Mouse (Mus musculus): ENCODE results near the gene Arl4a. TPM values are rescaled to one million over a fixed set of nuclear protein-coding genes. Genes with fewer than 3 reads are reported as not detected.

Arl4a gene
- 89.2 and 98.3 TPM in 2 replicates for polyA plus RNA-seq (2016; fragmentation: Nextera tagmentation; extraction: Ambion mirVana)

DNA sequence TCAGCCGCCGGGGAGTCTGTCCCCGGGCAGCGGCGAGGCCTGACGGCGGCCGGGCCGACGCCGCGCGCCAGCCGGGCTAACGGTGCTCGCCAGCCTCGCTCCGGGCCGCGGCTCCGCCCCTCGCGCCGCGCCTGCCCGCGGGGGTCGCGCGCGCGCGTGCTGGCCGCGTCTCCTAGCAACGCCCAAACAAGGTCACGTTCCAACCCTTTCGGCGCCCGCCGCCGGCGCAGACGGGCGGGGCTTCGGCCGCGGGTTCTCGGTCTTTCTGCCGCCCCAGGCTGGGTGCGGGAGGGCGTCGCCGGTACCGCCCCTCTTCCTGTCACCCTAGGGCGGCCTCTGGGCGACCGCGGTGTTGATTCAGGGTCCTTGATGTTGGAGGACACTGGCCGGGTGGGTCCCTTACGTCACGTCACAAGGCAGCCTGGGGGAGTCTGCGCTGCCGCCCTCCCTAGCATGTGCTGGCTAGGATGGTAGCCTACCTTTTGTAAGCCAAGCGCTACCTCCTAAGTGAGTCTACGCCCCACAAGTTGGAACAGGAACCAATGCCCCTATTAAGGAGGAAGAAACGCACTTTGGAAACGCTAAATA, at the start of gene Arl4a:
Gene Arl4a, minus strand, starts transcription at position 150 of the 588 bp plus-strand sequence.
- Histone ChIP-seq H3K9me3 (no peaks in the 10 kb centered on the region), H3K4me1 (peaks cover 12% of the 10 kb centered on the region; the same call in 1 of the 2 replicates), H3K4me2 (replicated peaks) (peak within 1 kb of the TSS; percentile 70), H3K9ac (replicated peaks) (peak within 1 kb of the TSS; percentile 77), H3K4me3 (peak within 1 kb of the TSS; percentile 89), H3K27me3 (no peaks in the 10 kb centered on the region), H3K27ac (replicated peaks) (peak within 1 kb of the TSS; percentile 93), H3K36me3 (no peaks in the 10 kb centered on the region)
- ATAC-seq (ENCODE audit: low FRiP score, low read depth) = peak; percentile 90
- WGBS = under 1% methylated on average over 48 of the region's 68 CpGs

DNA sequence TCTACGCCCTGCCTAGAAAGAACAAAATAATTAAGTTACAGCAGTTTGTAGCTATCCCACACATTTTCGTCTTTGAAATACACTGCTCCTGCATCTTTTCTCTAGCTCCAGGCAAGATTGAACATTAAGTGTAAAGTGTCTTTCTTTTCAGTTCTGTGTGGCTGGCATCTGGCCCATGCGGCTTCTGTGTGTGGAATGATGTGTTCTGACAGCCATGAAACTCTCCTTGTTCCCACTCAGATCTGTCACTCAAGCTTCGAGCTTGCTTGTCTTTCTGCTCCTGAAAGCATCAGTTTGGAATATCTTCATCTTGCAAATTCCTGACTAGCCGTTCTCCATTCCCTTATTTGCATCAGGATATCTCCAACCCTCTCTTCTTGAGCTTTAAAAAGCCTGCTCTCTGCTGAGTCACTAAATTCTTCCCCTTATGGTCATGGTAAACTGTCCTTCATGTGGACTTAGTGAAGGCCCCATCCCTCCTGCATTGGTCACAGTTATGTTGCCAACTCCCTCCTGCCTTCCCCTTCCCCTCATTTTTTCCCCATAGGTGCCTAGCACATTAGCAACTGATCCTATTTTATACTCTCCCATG, 48.0 kb upstream of the Arl4a start:
- no peaks in the 10 kb centered on the region for H3K9me3 ChIP-seq
- peak; percentile 78 for ATAC-seq (ENCODE audit: low FRiP score, low read depth)
- 57% methylated on average over 5 of the region's 5 CpGs for WGBS
- no peaks in the 10 kb centered on the region for H3K36me3 ChIP-seq
- no peaks in the 10 kb centered on the region for H3K4me1 ChIP-seq
- no peak overlapping the region for H3K4me3 ChIP-seq
- H3K4me2 ChIP-seq (replicated peaks) = no peak overlapping the region
- no peaks in the 10 kb centered on the region for H3K27me3 ChIP-seq
- no peak overlapping the region for H3K27ac ChIP-seq (replicated peaks)
- no peak overlapping the region for H3K9ac ChIP-seq (replicated peaks)

DNA sequence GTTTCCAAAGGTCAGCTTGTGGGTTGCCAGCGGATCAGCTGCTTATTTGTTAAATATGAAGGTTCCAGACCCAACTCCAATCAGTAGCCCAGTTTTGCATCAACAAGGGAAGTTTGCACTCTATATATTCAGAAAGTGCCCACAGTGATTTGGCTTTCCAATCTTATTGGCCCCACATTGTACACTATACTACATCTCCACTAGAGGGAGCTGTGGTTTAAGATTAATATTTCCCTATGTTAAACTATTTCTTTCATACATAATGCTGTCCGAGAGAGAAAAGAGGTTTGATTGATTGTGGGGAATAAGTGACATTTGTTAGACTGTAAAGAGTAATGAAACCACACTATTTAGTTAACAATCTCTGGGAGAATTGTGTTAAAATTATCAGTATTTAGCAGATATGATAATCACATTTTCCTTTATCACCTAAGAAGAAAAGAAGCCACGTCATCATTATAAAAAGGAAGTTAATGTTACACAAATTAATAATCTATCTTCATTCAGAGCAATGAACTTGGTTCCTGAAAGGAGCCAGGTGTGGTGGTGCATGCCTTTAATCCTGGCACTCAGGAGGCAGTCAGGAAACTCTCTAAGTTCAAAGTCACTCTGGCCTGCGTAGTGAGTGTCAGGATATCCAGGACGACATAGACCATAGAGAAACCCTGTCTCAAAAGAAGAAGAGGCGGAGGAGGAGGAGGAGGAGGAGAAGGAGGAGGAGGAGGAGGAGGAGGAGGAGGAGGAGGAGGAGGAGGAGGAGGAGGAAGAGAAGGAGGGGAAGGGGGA, 44.8 kb upstream of the Arl4a start:
- no peak overlapping the region for H3K9ac ChIP-seq (replicated peaks)
- H3K27me3 ChIP-seq = no peaks in the 10 kb centered on the region
- peak; percentile 50; the same call in 1 of the 2 replicates for ATAC-seq (ENCODE audit: low FRiP score, low read depth)
- H3K4me1 ChIP-seq = no peaks in the 10 kb centered on the region
- H3K9me3 ChIP-seq = no peaks in the 10 kb centered on the region
- no peaks in the 10 kb centered on the region for H3K36me3 ChIP-seq
- H3K4me3 ChIP-seq = no peak overlapping the region
- WGBS = 48% methylated on average over 5 of the region's 6 CpGs
- H3K4me2 ChIP-seq (replicated peaks) = no peak overlapping the region
- no peak overlapping the region for H3K27ac ChIP-seq (replicated peaks)

DNA sequence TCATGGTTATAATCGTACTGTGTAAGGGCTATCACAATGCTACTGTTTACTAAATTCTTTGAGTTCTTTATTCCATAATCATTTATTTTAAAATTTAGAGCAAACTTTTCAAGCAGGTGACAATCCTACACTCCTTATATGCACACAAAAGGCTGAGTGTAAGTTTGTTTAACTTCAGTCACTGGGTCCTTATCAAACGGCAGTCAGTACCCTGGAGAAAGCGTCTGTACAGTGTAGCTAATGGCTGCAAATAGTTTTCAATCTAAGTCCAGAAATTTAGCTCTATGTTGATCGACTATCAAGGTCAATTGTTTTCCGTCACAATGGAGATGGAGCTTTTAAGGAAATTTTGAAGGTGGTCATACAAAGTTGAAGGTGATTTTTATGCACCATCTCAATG, 44.2 kb upstream of the Arl4a start:
- H3K9me3 ChIP-seq = no peaks in the 10 kb centered on the region
- H3K4me2 ChIP-seq (replicated peaks) = no peak overlapping the region
- H3K36me3 ChIP-seq = no peaks in the 10 kb centered on the region
- no peaks in the 10 kb centered on the region for H3K4me1 ChIP-seq
- 78% methylated on average over 5 of the region's 5 CpGs for WGBS
- no peak for ATAC-seq (ENCODE audit: low FRiP score, low read depth)
- H3K4me3 ChIP-seq = no peak overlapping the region
- no peak overlapping the region for H3K27ac ChIP-seq (replicated peaks)
- H3K9ac ChIP-seq (replicated peaks) = no peak overlapping the region
- H3K27me3 ChIP-seq = no peaks in the 10 kb centered on the region

DNA sequence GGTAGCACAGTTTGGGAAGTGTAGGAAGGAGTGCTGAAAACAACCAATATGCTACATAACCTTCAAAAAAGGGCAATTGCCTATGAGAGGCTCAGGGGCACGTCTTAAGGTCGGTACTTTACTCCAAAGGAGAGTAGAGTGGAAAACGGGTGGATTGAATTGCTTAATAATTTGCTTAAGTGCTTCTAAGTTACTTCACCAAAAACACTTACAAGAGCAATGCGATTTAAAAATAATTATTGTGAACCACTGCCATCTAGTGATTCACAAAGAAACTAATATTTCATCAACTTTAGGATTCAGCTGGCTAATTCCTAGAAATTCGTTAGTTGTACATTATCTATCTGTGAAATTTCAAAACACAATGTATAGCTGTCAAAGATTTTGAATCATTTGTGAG, 35.8 kb upstream of the Arl4a start:
- Histone ChIP-seq H3K9ac (replicated peaks) (no peak overlapping the region), H3K4me2 (replicated peaks) (no peak overlapping the region), H3K36me3 (no peaks in the 10 kb centered on the region), H3K27me3 (no peaks in the 10 kb centered on the region), H3K27ac (replicated peaks) (no peak overlapping the region), H3K4me3 (no peak overlapping the region), H3K4me1 (no peaks in the 10 kb centered on the region), H3K9me3 (no peaks in the 10 kb centered on the region)
- WGBS = 75% methylated on average over 5 of the region's 5 CpGs
- no peak for ATAC-seq (ENCODE audit: low FRiP score, low read depth)

DNA sequence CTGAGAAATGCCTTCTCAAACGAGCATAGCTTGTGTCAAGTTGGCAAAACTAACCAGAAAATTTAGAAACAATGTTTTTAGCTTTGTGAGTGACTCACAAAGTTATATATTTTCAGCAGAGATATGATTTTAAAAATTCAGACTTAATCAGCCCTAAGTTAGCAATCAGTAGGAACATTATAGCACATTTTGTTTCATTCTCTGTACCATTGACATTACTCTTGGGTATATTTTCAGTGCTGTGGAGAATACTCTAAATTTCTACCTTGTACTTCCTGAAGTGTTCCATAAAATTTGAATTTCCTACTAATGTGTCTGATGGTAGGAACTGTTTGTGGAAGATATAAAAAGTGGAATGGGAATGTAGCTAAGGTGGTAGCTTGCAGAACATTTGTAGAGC, 9.2 kb upstream of the Arl4a start:
- H3K4me2 ChIP-seq (replicated peaks) = no peak overlapping the region
- no peaks in the 10 kb centered on the region for H3K36me3 ChIP-seq
- no peak overlapping the region for H3K4me3 ChIP-seq
- ATAC-seq (ENCODE audit: low FRiP score, low read depth) = no peak
- 74% methylated on average over 1 of the region's 1 CpGs for WGBS
- no peak overlapping the region for H3K27ac ChIP-seq (replicated peaks)
- no peaks in the 10 kb centered on the region for H3K27me3 ChIP-seq
- H3K9ac ChIP-seq (replicated peaks) = no peak overlapping the region
- H3K9me3 ChIP-seq = no peaks in the 10 kb centered on the region
- H3K4me1 ChIP-seq = no peaks in the 10 kb centered on the region

DNA sequence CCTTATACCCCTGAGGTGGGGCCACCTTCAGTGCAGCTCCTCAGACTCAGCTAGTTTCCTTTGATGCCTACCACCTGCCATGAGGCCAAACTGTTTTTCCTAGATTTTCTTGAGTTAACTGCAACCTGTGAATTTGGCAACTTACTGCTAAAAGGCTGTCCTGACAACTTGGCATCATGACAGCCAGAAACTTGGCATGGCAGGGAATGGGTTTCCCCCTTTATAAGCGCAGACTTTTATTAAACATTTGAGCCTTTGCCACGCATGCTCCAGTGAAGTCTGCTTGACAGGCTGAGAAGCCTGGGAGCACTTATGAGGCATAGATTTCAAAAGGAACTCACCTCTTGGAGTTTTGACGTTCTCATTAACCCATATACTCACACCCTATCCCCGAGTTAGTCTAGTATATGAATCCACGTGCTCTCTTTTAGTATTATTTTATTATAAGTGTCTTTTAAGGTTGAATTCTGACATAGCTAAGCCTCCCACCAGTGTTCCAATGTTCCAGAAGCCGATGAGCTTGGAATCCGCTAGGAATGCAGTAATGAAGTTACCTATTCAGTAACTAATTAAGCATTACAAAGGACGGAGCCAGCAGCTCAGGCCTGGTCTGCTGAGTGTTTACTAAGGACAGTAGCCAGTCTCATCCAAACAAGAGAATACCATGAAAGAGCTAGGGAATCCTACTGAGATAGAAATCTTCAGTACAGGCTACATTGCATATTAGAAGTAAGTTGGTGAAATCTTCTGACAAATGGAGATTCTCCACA, 6.2 kb upstream of the Arl4a start:
- no peak for ATAC-seq (ENCODE audit: low FRiP score, low read depth)
- H3K27me3 ChIP-seq = no peaks in the 10 kb centered on the region
- H3K4me2 ChIP-seq (replicated peaks) = no peak overlapping the region
- H3K27ac ChIP-seq (replicated peaks) = no peak overlapping the region
- H3K9me3 ChIP-seq = no peaks in the 10 kb centered on the region
- no peaks in the 10 kb centered on the region for H3K36me3 ChIP-seq
- no peak overlapping the region for H3K9ac ChIP-seq (replicated peaks)
- WGBS = 89% methylated on average over 8 of the region's 8 CpGs
- H3K4me1 ChIP-seq = no peaks in the 10 kb centered on the region
- no peak overlapping the region for H3K4me3 ChIP-seq

DNA sequence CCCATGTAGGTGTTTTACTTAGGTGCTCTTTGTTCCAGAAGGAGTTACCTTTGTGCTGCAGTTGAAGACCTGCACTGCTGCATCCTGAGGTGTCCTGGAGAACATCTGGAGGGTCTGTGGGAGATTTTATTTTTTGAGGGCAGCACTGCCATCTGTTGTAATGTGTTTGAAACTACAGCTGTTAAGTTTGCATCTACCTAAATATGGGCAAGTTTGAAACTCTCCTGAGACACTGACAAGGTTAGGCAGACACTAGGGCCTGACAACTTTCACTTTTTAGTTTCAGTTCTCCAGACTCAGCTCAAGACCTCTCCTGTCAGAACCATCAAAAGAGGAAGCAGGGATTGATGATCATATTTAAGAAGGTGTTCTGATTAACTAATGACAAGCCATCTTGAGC, 2.2 kb upstream of the Arl4a start:
- Histone ChIP-seq H3K27ac (replicated peaks) (no peak overlapping the region), H3K4me2 (replicated peaks) (no peak overlapping the region), H3K9ac (replicated peaks) (no peak overlapping the region), H3K4me3 (no peak overlapping the region), H3K27me3 (no peaks in the 10 kb centered on the region), H3K36me3 (no peaks in the 10 kb centered on the region), H3K4me1 (peaks cover 6% of the 10 kb centered on the region; the same call in 1 of the 2 replicates), H3K9me3 (no peaks in the 10 kb centered on the region)
- ATAC-seq (ENCODE audit: low FRiP score, low read depth) = no peak

DNA sequence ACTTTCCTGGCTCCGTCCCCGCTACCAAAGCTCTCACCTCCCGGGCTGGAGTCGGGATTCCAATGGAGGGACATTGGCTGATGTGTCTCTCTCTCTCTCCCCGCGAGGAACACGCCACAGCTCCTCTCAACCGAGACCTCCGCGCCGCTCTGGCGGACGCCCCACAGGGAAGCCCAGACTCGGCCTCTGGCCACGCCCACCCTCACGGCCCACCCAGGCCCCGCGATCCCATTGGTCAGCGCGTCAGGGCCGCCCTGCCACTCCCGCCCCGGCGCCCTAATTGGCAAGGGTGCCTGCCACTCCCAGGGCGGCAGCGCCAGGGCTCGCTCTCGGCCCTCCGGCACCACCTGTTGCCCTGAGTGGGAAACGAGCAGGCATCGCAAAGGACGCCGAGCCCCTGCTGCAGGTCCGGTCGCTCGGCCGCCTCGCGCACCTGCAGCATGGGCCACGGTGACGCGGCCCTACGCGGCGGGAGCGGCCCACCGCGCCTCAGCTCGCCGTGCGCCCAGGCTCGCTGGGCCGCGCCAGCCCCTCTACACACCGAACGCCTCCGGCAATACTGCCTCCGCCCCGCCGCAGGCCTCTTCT, 505 bp downstream of the Arl4a start:
- H3K27ac ChIP-seq (replicated peaks) = peak overlapping the region; percentile 93
- ATAC-seq (ENCODE audit: low FRiP score, low read depth) = peak; percentile 97
- H3K27me3 ChIP-seq = no peaks in the 10 kb centered on the region
- WGBS = under 1% methylated on average over 55 of the region's 60 CpGs
- H3K9me3 ChIP-seq = no peaks in the 10 kb centered on the region
- H3K36me3 ChIP-seq = 0 out of 2 replicates have a peak, but pooled peaks cover 3% of the 10 kb centered on the region
- peak overlapping the region; percentile 77 for H3K9ac ChIP-seq (replicated peaks)
- H3K4me3 ChIP-seq = peak overlapping the region; percentile 89
- peak overlapping the region; percentile 70 for H3K4me2 ChIP-seq (replicated peaks)
- peaks cover 12% of the 10 kb centered on the region; the same call in 1 of the 2 replicates for H3K4me1 ChIP-seq

DNA sequence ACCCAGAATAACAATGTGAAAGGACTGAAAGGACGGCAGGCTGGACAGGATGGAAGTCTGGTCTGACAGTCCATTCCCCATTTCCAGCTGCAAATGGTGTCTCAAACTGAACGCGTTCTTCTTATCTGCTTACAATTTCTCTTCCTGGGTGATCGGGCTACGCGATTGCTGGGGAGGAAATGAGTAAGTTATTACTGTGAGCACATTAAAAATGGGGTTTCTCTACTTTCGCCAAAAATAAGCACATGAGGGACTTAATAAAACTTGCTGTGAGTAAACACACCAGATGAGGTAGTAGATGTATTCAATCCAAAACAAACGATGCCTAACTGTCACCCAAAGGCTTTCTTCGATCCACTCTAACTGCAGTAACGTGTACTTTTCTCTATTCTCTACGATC, 1.2 kb downstream of the Arl4a start:
- Histone ChIP-seq H3K9ac (replicated peaks) (peak overlapping the region; percentile 77), H3K4me1 (peaks cover 12% of the 10 kb centered on the region; the same call in 1 of the 2 replicates), H3K9me3 (no peaks in the 10 kb centered on the region), H3K27me3 (no peaks in the 10 kb centered on the region), H3K4me3 (peak overlapping the region; percentile 89), H3K4me2 (replicated peaks) (peak overlapping the region; percentile 70), H3K36me3 (0 out of 2 replicates have a peak, but pooled peaks cover 3% of the 10 kb centered on the region), H3K27ac (replicated peaks) (peak overlapping the region; percentile 84)
- ATAC-seq (ENCODE audit: low FRiP score, low read depth) = no peak
- WGBS = 3% methylated on average over 11 of the region's 11 CpGs

DNA sequence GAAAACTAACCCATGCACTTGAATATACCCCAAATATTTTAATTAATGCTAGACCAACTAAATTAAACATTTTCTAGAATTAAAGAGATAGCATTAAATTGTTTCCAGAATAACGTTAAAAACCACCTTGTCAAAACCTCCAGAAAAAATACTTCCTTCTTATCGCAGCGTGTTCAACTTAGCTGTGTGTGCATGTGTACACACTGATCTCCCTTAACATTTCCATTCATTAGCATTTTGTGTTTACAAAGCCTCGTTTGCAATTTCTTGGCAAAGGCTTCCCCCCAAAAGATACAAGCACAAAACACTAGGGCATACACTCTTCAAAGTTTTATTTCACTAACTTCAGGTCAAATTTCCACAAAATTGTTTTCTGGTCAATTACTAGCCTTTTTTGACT, 2.3 kb downstream of the Arl4a start:
- Histone ChIP-seq H3K36me3 (0 out of 2 replicates have a peak, but pooled peaks cover 3% of the 10 kb centered on the region), H3K4me3 (peak overlapping the region; percentile 89), H3K9me3 (0 out of 2 replicates have a peak, but pooled peaks cover 3% of the 10 kb centered on the region), H3K27me3 (no peaks in the 10 kb centered on the region), H3K4me2 (replicated peaks) (peak overlapping the region; percentile 70), H3K4me1 (peaks cover 12% of the 10 kb centered on the region; the same call in 1 of the 2 replicates), H3K9ac (replicated peaks) (no peak overlapping the region), H3K27ac (replicated peaks) (no peak overlapping the region)
- 68% methylated on average over 4 of the region's 4 CpGs for WGBS
- no peak for ATAC-seq (ENCODE audit: low FRiP score, low read depth)

Data from midbrain, embryonic 12.5 days (tissue).